Mouse (Mus musculus): Measurements from ENCODE around the gene Ly6g5b.

DNA sequence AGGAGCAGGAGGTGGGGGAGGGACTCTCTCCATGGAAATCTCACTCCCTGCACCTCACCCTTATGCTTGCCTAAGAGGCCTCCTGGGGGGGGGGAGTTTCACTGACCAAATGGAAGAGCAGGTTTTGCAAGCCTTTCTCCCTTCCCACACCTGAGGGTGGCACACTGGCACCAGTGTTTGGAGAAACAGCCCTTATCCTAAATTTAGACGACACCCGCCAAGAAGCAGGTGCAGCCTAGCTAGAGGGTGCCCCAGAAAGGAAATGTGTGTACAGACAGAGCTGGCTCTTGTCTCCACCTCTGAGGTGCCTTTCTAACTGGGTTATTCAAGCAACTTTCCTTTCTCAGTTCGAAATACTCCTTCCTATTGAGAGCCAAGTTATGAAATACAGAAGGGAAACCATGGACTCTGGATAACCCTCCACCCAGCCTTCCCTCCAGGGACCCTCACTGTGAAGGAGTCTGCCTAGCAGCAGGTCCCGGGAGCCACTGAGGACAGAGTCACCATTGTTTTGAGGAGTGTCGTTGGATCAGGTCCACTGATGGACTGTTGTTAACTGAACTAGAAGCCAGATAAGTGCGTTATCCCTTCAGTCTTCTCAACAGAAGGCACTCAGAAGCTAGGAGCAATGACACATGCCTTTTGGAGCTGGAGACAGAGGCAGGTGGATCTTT is 44.5 kb downstream of the Ly6g5b start:
- no peak for TF ChIP-seq POLR2A (IDR thresholded peaks at IDR 0.05; ENCODE audit: insufficient read depth, low read depth, low read length)
- TF ChIP-seq CTCF (IDR thresholded peaks at IDR 0.05), result no peak

Measured in heart, adult 2 months (tissue).